Mouse (Mus musculus) c-Kit-negative CD71-positive TER-119-positive erythroid progenitor cells, embryonic 14.5 days (primary cell): ENCODE data around the gene Dlx3.

Experiments used
- DNase-seq: peaks from one replicate; pipeline ENCODE4 v3.0.0-alpha.2; 2013; ENCODE audit warnings: low read depth, low spot score

Gene Dlx3

GRCm38 (mm10) chr11:95121161-95122099 lies 1.5 kb downstream of the Dlx3 start:
- no peak for DNase-seq

GRCm38 (mm10) chr11:95122100-95122489 lies 2.2 kb downstream of the Dlx3 start:
- no peak for DNase-seq

- DNase-seq = no peak
These were observed 5.5 kb downstream of the Dlx3 start for GRCm38 (mm10) chr11:95125366-95125948.

GRCm38 (mm10) chr11:95126272-95127245 lies 6.6 kb downstream of the Dlx3 start:
- DNase-seq = no peak

- no peak for DNase-seq
These were observed 8.4 kb downstream of the Dlx3 start for GRCm38 (mm10) chr11:95128359-95128758.

- DNase-seq = no peak
These were observed 10.8 kb downstream of the Dlx3 start for GRCm38 (mm10) chr11:95130668-95131252.

- no peak for DNase-seq
These were observed 13.4 kb downstream of the Dlx3 start for GRCm38 (mm10) chr11:95133321-95133720.

GRCm38 (mm10) chr11:95137281-95137680 lies 17.4 kb downstream of the Dlx3 start:
- DNase-seq = no peak

- DNase-seq = no peak
These were observed 20.0 kb downstream of the Dlx3 start for GRCm38 (mm10) chr11:95139871-95140270.

GRCm38 (mm10) chr11:95142258-95142657 lies 22.3 kb downstream of the Dlx3 start:
- DNase-seq = no peak

- DNase-seq = peak; percentile 5
These were observed 23.2 kb downstream of the Dlx3 start for GRCm38 (mm10) chr11:95142980-95143575.

GRCm38 (mm10) chr11:95143663-95144062 lies 23.7 kb downstream of the Dlx3 start:
- DNase-seq = no peak

GRCm38 (mm10) chr11:95144091-95144945 lies 24.4 kb downstream of the Dlx3 start:
- no peak for DNase-seq

GRCm38 (mm10) chr11:95144946-95145483 lies 25.1 kb downstream of the Dlx3 start:
- DNase-seq = no peak

GRCm38 (mm10) chr11:95145851-95146403 lies 26.0 kb downstream of the Dlx3 start, which contains the start of gene Dlx4:
Gene Dlx4 (minus strand): TSS chr11:95146263.
- DNase-seq = no peak

- no peak for DNase-seq
These were observed 28.8 kb downstream of the Dlx3 start for GRCm38 (mm10) chr11:95148754-95149153.

GRCm38 (mm10) chr11:95149462-95150268 lies 29.7 kb downstream of the Dlx3 start:
- no peak for DNase-seq

- no peak for DNase-seq
These were observed 30.5 kb downstream of the Dlx3 start for GRCm38 (mm10) chr11:95150269-95151049.
